Mouse (Mus musculus) spleen, postnatal 36 days (tissue): ENCODE results near the gene Cadm3.
A peak's percentile ranks its signal among the peaks of the same experiment; 100 is the strongest.

Source experiments
- DNase-seq, 2 experiments: peaks; one replicate each; pipeline ENCODE4 v3.0.0; 2022; ENCODE audit warnings: low spot score in 2 of 2, mixed read lengths in 1 of 2

Gene Cadm3

DNA sequence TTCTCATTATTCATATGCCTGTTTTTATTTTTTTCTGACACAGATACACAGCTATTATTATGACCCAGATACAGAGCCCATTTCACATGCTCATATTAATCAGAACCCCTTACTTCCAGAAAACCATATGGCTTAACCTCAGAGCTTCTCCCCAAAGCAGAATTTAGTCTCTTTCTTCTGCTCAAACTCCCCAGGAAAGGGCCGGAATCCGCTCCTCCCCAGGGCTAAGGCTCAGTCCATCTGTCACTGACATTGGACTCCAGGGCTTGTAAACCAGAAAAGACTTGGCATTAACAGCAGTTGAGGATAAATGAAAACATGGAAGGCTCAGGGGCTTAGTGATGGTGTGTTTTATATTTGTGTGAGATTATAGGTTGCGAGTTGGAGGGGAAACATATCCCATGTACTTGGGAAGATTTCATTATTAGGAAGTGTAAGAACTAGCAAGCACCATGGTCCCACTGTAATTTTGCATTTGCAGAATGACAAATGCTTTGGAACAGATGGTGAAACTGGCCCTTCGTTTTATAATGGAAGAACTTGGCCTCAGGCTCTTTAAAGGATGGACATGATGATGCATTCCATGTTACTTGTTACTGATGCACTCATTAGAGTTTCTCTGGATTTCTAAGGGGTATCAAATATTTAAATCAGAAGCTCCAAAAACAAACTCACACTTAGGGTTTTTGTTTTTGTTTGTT, 7.8 kb downstream of the Cadm3 start:
- DNase-seq, result no peak

DNA sequence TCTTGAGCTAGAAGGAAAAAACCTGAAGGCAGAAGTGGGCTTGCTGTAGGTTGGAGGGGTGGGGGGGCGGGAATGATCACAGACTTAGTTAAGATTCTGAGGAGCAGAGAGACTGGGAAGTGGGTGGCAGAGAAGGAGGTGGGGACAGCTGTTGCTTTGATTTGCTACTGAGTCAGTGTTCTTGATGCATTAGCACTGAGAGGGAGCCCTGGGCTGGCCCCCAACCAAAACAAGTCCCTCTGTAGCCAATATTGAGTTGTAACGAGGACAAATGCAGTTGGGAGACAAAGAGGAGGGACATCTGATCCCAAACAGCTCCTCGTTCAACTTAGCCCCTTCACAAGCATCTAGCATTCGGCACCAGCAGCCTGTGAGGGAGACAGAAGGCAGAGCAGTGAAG, 9.7 kb downstream of the Cadm3 start:
- DNase-seq, result no peak

DNA sequence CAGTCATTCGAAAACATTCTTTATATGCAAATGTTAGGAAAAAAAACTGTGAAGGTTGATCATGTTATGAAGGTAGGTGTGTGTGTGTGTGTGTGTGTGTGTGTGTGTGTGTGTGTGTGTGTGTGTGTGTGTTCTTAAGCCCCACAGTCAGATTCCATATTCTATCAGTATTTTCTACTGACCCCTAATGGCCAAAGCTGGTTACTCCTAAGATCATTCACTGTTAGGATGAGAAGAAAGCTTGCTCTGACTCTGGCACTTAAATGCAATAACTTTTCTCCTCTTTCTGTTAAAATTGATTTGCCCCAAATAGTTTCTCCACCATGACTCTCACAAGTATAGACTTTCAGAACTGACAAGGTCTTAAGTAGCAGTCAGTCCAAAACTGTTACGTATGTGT, 10.8 kb downstream of the Cadm3 start:
- DNase-seq, result no peak

DNA sequence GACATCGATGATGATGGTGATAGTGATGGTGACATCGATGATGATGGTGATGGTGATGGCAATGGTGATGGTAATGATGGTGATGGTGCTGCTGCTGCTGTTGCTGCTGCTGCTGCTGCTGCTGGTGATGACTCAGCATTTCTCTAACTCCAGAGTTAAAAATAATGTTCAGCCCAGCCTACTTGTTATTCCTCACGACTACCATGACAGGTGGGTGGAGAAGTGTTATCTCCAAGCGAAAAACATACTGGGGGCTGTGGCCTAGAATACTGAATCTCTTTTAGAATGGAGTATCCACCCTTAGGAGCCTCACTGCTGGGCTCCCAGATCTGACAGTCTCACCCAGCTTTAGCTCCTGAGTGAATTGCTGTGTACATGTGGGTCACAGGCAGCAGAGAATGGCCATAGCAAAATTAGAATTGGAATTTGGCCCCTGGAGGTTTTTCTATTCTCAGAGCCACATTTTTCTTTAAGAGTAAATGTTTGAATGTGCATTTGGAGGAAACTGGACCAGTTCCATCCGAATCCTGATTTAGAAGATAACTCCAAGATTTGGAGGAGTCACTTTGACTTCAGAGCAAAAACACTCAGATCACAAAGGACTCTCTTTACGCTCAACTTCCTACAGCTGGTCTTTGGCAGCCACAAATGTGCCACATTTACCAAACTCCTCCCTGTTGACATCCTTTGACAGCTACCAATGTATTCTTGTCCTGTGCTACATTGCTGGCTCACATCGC, 12.2 kb downstream of the Cadm3 start:
- DNase-seq, result no peak

DNA sequence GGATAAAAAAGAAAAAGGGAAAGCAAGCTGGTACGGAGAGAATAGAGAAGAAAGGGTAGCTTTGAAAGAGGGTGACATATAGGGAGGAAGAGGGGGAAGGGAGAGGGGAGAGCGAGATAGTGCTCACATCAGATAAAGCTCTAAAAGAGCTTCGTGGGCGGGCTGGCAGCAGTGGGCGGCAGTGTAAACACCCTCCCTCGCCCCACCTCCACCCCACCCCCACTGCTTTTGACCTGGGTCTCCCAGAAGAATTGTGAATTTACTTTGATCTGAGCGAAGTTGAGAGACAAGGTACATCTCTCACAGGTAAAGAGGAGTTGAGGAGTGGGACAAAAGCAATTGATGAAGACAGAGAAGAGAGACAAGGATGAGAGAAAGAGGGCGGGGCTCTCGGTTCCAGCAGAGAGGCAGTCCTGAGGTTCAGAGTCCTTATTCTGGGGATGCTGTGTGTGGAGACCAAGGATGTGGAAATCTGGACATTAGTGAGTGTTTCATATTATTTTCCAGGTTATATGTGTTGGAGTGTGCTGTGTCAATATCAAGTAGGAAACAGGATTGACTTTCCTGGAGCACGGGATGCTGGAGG, 17.0 kb downstream of the Cadm3 start, which contains the start of gene Aim2:
Aim2 (plus strand) TSS at position 508 of the 586 bp plus-strand sequence.
- no peak for DNase-seq

DNA sequence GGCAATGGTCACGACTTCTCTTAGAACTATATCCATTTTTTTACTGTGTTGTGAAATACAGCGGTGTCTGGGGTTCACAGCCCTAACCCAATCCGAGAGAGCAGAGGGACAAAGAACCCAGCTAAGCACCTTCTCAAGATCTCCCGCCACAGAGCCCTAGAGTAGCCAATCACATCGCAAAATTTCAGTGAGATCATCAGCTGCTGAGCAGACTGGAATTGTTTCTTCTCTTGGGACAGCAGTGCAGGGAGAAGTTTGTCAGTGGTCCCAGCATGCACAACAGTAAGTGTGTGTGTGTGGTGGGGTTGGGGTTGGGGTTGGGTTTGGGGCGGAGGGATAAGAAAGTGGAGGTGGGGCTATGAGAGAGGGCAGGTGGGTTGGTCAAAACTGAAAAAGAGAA, 17.5 kb downstream of the Cadm3 start:
- peak; percentile 40 to 54 for DNase-seq

DNA sequence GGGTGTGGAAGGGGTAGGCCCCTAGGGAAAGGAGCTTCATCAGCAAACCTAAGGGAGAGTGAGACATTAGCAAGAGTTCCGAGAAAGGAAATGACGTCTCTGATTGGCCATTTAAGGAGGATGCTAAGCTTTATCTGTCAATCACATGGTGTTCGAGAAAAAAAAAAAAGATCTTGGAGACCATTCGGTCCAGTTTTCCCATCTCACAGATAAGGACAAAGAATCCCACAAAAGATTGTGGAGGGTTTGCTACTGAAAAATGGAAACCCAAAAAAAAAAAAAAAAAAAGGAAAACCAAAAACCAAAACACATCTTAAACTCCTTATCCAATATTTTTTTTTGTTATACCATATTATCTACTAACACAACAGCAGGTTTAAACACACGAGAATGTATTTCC, 18.3 kb downstream of the Cadm3 start:
- no peak for DNase-seq

DNA sequence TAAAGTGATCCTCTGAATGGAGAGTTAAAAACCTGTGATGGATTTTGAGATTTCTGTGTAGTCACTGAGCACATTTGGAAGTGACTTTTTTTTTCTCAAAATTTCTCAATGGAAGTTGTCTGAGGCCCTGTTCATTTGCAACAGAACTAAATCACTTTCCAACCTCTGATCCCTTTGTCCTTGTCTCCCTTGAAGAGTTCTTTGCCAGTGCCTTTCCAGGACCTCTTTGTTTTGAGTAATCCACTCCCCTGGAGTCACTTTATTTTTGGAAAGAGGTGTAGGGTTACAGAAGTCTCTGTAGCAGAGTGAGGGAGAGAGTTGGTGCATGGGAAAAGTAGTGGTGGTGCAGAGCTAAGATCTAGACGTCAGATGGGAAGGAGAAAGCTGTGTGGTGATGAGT, 19.0 kb downstream of the Cadm3 start:
- no peak for DNase-seq

DNA sequence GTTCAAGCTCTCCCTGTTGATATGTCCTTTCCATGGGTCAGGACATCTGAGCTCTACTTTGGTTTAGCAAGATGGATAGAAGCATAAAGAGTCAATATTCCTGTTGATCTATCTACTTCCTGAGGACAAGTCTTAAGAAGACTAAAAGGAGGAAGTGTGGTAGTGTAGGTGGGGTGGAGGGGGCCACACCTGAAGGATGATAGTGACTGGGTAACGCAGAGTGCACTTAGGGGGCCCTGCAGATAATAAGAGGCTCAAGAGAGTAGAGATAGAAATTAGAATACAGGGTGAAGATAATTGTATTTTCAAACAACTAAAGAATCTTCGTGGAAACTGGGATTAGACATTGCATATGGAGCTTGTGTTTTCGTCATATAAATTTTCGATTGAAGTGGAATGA, 22.4 kb downstream of the Cadm3 start:
- no peak for DNase-seq

DNA sequence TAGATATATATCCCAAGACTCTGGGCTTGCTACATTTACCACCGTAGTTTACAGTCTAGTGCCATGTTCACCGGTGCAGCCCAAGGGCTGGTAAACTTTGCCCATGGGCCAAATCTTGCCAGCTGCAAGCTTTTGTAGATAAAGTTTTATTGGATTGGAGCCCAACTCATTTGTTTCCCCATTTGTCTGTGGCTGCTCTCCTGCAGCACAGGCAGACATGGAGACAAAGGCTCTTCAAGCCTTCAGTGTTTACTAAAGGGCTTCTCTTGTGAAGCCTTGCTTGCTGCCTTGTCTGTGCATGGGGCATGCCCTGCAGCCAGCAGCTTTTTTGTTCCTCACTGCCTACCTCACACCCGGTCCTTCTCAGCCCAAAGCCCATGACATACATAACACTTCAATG, 23.6 kb downstream of the Cadm3 start:
- no peak for DNase-seq

DNA sequence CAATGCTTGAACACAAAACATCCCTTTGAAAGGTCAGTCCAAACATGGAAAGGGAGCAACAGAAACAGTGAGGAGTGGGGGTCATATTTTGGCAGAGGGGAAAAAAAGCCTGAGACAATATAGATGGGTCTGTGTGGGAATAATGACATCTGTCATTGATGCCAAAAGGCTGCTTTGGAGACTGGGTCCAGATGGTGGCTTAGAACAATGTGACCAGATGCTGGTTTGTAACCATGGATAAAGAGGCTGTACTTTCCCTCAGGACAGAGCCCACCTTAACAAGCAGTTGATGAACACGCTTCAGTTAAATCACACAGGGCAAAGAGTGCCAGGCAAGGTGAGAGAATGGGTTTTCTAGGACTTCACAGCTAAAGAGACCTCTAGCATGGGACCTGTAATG, 25.1 kb downstream of the Cadm3 start:
- DNase-seq, result no peak

DNA sequence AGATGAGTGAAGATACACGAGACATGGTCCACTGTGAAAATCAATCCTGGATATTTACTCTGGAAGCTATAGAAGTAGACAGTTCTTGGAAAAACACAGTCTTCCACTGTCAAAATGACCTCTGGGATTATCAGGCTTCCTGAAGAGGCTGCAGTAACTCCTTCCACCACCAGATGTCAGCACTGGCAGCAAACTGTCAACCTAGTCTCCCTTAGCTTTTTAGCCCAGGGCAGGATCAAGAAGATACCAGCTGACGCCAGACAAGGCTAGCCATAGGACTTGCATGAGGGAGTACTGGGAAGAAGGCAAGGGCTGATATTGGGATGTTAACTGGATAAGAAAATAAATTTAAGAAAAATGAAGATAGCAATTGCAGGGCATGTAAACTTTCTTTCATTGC, 28.0 kb downstream of the Cadm3 start:
- DNase-seq, result peak in 1 of 2 experiments; percentile 41

DNA sequence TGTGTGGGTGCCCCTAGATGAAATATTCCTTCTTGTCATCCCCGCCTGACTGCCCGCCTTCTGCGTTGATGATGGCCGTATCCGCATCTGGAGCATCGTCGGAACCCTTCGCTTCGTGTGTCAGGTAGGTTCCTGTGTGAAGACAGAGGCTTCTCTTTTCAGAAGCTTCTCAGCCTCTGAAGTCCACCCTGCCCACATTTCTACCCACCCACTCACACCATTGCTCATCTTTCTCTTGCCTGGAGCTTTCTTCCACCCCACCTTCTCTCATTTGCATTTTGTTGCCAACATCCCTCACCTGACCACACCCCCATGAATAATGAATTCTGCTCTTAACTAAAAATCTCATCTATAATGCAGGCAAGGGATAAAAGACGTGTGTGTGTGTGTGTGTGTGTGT, 30.5 kb downstream of the Cadm3 start:
- DNase-seq, result no peak

DNA sequence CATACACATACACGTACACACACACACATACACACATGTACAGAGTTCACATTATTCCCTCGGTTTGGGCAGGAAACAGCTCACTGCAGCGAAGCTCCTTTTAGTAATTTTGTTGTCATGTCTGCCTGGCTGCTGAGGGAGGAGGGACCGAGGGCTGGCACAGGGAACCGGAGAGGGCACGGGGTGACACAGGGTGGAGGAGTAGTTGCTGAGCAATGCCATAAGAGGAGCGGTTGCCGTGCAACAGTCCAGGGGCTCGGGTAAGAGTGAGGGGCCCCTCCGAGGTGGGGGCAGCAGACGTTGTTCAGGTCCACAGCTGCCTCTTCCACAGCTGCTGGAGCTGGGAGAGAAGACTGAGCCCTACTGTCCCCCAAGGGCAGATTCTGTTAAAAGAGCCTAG, 31.6 kb downstream of the Cadm3 start:
- DNase-seq, result no peak

DNA sequence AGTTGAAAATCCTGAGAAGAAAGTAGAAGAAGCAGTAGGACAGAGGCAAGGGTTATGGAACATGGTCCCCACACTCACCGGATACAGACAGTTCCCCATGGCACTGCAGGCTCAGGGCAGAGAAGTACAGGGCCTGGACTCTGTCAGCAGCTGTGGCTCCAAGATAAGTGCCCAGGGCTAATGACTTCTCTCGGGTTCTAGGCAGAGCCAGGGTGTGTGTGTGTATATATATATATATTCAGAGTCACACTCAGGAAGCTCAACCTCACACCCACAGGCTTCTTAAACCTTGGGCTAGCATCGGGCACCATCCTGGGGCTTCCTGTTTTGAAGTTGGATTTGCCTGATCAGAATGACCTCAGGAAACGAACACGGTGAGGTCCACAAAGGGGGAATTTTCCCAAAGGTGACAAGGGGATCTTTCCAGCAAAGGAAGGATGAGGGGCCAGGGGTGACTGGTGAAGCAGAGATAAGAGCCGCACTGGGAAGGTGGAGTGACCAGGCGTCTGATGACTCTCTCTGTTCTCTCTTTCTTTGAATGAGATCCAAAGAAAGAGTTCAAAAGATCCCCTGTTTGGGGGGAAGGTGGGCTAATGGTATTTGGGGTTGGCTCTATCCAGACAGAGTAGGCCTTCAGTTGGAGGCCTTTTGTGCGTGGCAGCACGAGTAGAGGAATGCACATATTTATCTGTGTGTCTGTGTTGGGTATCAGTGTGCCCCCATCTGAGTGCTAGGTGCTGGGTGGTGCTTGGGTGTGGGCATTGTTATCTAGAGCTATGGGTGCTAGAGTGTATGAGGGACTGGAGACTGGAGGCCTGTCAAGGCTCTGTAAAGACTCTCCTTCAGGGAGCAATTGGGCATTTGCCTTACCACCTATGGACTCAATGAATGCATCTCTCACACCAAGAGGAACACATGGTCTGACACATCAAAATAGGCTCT, 33.9 kb downstream of the Cadm3 start, which contains the start of gene Ackr1:
Ackr1 (minus strand) TSS at position 439 of the 942 bp plus-strand sequence.
- peak; percentile 49 to 68 for DNase-seq

DNA sequence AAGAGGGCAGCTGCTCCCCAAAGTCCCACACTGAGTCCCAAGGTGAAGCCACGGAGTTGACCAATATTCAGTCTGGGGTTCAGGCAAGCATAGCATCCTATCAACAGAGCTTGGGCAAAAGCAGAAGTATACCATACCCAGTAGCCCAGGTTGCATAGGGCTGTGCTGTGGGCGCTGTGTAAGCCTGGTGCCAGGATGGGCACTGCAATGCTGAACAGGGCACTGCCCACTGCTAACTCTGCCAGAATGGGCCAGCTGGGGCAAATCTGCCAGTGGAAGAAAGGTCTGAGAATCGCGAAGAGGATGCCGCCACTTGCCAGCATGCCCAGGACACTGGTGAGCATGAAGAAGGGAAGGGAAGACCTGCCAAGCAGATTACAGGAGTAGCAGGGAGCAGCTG, 35.1 kb downstream of the Cadm3 start:
- no peak for DNase-seq

DNA sequence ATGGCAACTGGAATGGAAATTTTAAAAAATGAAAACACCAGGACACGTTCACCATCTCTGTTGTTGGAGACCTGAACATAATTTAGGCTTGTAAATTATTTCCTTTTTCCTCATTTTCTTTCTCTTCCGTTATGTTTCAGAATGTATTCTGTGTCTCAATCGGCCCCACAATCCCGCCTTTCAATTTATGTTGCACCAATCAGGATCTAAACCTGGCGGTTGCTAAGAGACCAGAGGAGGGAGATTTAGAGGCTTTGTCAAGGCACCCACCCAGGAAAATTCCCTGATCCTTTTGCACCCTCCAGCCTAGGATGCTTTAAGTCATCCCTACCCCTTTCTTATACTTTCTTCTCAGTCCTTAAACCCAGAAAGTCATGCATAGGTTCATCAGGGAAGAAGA, 37.8 kb downstream of the Cadm3 start:
- DNase-seq, result no peak

DNA sequence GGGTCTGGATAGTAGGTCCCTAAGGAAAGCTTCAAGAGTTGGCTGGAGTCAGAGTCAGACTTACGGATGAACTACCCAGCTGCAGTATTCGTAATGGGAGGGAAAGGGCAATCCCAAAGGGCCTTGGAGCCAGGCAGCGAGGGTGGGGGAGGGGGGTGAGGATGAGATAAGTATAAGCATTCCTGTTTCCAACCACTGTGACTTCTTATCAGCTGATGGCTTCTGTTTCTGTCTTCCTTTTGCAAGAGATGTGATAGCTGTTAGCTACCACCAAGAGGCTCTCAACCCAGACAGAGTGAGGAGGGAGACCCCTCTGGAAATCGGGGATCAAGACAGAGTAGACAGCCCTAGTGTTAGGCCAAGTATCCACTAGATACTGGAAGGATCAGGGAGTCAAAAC, 38.3 kb downstream of the Cadm3 start:
- DNase-seq, result no peak

DNA sequence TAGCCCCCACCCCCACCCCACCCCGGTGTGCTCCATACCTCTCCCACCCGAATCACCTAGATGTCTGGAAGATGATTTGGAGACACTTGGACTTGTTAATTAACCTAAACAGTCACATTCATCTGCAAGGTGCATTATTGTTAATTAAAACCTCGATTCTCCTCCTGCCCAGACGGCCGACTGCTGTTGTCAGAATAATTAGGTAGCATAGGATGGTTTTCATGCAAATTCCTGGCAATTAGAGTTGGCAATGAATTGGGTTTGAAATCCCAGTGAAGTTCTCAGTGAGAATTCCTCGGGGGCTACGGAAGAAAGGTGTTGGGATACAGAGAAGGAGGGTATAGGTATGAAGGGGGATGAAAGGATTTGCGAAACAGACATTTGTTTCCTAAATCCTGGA, 39.0 kb downstream of the Cadm3 start:
- DNase-seq, result no peak

DNA sequence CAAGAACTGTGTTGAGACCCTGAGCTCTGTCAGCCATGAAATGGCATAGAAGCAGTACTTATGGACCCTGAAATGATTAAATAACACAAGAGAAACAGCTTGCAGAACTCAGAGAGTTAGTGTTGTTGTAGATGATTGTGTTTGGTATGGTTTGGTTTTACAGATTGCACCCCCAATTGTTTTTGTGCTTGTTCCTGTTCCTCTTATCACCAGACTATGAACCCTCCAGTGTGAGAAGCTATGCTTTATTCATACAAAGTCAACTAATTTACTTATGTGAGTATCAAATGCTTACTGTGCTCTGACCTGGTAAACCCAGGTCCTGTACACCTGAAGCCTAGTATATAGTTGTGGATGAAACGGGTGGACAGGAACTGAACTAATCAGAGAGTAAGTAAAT, 40.9 kb downstream of the Cadm3 start:
- no peak for DNase-seq

DNA sequence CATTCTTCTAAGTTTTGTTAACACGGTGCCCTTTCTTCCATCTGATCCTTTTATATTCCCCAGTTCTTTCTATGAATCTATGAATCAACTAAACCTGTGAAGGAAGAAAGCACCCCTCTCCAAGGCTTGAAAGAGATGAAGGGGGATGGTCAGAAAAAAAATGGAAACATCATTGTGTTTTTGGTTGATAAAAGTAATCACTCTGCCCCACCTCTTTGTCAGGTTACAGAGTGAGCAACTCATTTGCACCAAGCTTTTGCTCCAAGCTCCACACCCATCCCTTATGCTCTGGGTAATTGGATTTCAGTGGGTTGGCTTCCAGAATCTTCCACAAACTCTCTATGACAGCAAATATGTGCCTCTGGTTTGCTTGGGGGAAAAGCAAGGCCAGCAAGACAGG, 42.1 kb downstream of the Cadm3 start:
- DNase-seq, result no peak

DNA sequence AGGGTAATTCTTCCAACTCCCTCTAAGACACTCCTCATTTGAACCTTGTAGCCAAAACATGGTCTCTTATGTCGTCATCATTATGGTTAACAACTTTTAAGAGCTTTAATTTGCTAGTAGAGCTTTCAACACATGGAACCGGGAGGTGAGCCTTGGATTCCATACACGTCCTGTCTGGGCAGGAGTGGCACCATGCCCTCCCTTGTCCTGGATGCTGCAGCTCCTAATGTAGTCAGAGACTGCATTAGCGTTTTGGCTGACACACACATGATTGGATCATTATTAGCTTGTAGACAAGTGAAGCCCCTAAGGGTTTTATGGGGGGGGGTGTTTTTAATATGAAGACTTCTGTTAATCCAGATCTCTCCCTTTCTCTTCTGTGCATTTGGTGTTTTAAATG, 42.5 kb downstream of the Cadm3 start:
- DNase-seq, result no peak
